Mouse (Mus musculus): ENCODE measurements around the gene Mark3.
"Not testable (repeated sequence)": the region's sequence is repeated elsewhere in the genome, so short reads cannot be mapped to it uniquely, and the experiment has no call there.

Mark3 gene

GRCm38 (mm10) chr12:111618266-111618665 is 43.9 kb downstream of the Mark3 start:
- DNase-seq (ENCODE audit: low read depth, low spot score) = no peak

- DNase-seq (ENCODE audit: low read depth, low spot score) = peak; percentile 73
Observed at GRCm38 (mm10) chr12:111648061-111648645, 73.8 kb downstream of the Mark3 start.

DNA sequence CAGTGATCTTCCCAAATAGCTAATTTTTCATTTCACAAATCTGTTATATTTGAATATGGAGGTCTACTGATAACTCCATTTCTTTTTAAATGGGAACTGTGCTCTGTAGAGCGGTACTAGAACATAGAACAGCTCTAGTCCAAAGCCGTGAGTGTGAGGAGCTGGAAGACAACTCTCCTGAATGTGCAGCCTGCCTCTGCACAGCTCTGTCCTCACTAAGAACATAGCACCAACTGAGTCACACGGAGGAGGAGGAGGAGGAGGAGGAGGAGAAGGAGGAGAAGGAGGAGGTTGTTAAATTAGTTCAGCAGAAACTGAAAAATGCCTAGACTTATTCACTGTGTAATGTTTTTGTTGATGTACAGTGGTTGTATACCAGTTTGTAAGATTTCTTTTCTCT is 78.6 kb downstream of the Mark3 start:
- DNase-seq (ENCODE audit: low read depth, low spot score) = no peak

GRCm38 (mm10) chr12:111653434-111653833 is 79.1 kb downstream of the Mark3 start:
- peak; percentile 40 for DNase-seq (ENCODE audit: low read depth, low spot score)

- no peak for DNase-seq (ENCODE audit: low read depth, low spot score)
Observed at GRCm38 (mm10) chr12:111655695-111656094, 81.4 kb downstream of the Mark3 start.

- DNase-seq (ENCODE audit: low read depth, low spot score) = no peak
Observed at GRCm38 (mm10) chr12:111659331-111659730, 85.0 kb downstream of the Mark3 start.

GRCm38 (mm10) chr12:111660628-111661027 is 86.3 kb downstream of the Mark3 start:
- DNase-seq (ENCODE audit: low read depth, low spot score) = no peak

GRCm38 (mm10) chr12:111661554-111661953 is 87.2 kb downstream of the Mark3 start:
- DNase-seq (ENCODE audit: low read depth, low spot score) = not testable (repeated sequence)

DNA sequence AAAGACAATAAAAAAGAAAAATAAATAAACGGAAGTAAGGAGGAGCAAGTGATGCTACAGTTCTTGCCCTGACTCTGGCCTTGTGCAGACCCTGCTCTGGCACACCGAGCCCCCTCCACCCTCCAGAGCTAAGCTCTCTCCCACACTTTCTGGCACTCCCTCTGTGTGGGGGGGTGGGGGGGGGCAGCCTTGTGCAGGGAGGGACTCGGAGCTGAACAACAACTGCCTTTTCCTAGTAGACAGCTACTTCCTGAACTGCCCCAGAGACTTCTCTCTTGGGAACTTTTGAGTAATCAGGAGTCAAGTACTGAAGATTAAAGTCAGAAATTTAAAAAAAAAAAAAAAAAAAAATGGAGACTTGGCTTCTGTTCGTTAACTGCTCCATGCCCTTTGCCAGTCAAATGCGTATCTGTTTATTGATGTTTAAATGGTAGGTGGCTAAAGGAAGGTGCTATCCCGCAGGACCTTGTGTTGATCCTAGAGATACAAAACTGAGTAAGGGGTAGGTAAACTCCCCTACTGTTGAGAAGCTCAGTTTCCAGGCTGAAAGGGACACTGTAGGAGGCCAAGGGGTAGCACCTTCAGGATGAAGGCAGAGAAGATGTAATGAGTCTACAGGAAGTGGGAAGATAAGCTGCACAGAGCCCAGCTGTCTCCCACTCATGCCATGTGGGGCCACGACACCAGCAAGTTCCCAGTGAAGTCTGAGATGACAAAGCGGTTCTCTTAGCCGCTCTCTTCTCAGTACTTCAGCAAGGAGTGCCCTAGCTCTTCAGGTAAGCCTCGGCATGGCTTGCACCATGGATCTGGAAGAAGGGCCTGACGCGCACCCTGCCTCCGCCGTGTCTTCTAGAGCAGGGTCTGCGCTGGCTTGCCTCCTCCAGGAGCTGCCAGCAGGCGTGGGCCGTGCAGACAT is 89.2 kb downstream of the Mark3 start:
- no peak for DNase-seq (ENCODE audit: low read depth, low spot score)

- peak; percentile 39 for DNase-seq (ENCODE audit: low read depth, low spot score)
Observed at GRCm38 (mm10) chr12:111664144-111664634, 89.9 kb downstream of the Mark3 start.

DNA sequence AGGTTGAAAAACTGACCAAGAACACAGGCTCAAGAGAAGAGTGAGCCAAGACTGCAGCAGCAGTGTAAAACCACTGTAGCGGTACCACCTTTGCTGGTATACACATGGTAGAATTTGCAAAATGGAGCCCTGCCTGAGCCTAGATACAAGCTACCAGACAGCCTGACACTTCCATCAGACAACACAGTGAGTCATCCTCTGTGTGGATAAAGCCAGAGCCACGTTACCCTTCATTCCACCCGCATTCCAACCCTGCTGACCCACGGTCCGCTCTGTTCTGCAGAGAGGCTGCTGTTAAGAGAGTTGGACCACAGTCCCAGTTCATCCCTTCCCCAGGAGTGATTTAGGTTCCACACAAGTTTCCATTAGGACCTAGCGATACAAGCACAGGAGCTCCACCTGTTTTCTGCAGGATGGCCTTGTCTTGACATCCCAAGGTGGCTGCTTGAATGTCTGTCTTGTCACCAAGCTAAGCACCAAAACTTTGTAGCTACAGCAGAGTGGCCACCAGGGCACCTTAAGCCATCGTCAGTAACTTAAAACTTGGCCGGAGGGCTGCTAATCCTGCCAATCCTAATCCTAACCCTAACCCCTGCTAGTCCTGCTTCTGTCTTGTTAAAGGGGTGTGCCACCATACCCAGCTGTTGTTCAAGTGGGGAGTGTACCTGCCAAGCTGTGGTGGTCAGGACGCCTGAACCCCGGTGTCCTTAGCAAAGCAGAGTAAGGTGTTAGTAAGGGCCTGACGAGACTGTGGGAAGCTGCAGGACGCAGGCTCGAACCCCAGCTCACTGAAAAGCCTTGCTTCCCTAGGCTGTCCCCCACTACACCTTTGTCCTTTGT is 90.9 kb downstream of the Mark3 start:
- no peak for DNase-seq (ENCODE audit: low read depth, low spot score)

- no peak for DNase-seq (ENCODE audit: low read depth, low spot score)
Observed at GRCm38 (mm10) chr12:111666380-111666779, 92.1 kb downstream of the Mark3 start.

GRCm38 (mm10) chr12:111667421-111667820 is 93.1 kb downstream of the Mark3 start:
- DNase-seq (ENCODE audit: low read depth, low spot score) = no peak

DNA sequence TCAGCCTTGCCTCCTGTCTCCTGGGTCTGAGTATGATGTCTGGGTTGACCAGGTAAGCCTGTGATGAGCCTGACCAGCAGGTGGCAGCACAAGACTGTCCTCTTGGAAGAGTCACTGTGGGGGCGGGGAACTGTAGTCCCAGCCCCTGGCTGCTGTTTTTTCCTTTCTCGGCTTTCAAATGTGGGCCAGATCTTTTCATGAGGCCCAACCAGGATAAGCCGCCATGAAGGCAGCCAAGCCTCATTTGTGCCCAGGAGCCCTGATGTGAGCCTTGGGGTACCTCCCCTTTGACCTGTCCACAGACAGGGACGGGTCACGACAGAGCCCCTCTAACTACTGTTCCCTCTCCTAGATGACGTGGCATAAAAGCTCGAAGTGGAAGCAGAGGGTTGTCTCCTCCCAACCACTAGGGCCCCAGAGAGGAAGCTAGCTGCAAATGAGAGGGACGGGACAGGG is 94.2 kb downstream of the Mark3 start:
- DNase-seq (ENCODE audit: low read depth, low spot score) = peak; percentile 94

- DNase-seq (ENCODE audit: low read depth, low spot score) = no peak
Observed at GRCm38 (mm10) chr12:111669000-111669788, 94.9 kb downstream of the Mark3 start.

- DNase-seq (ENCODE audit: low read depth, low spot score) = no peak
Observed at GRCm38 (mm10) chr12:111669961-111670360, 95.6 kb downstream of the Mark3 start.

DNA sequence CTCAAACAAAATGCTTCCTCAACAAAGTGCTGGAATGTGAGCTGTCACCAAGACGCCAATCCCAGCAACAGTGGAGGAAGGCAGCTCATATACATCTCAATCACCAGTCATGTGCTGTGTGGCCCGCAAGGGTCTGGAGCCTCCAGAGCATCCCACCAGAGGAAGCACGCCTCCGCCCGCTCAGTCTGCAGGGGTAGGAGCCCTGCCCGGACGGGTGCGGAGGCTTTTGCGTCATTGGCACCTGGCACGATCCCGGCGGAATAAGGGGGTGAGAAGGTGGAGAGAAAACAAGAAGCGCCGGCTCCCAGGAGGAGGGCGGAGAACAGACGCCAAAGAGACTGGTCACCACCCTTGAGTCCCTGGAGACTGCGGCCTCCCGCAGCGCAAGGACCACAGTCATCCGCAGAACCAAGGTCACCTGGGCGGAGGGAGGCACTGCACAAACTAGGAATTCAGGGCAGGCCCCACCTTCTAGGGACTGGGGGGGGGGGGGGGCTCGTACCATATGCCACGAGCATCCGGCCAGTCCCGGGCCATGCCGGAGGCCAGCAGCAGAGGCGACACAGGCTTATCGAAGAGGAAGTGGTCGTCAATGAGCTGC is 96.1 kb downstream of the Mark3 start:
- DNase-seq (ENCODE audit: low read depth, low spot score) = no peak

GRCm38 (mm10) chr12:111670976-111671375 is 96.7 kb downstream of the Mark3 start:
- no peak for DNase-seq (ENCODE audit: low read depth, low spot score)

GRCm38 (mm10) chr12:111671431-111671902 is 97.1 kb downstream of the Mark3 start:
- DNase-seq (ENCODE audit: low read depth, low spot score) = no peak

GRCm38 (mm10) chr12:111672176-111672575 is 97.9 kb downstream of the Mark3 start, which contains the start of gene Ckb:
TSS of gene Ckb (minus strand) at chr12:111672338.
- peak; percentile 71 for DNase-seq (ENCODE audit: low read depth, low spot score)
